Mouse (Mus musculus) gastrocnemius, postnatal 36 days (tissue): Measurements from ENCODE around the gene Tmem163. TPM values are rescaled to one million over a fixed set of nuclear protein-coding genes. Genes with fewer than 3 reads are reported as not detected.

ENCODE experiments used
- DNase-seq, 2 experiments: peaks; one replicate each; pipeline ENCODE4 v3.0.0; 2022
- intact Hi-C: fragments of 180-260 bp; cut with DNase I; formaldehyde crosslinking; loops from one replicate; pipeline ENCODE4 v1.15.1; 2025
- total RNA-seq, 2 experiments: library from RNA; stranded (reverse); gene quantifications; 2 replicates each; pipeline ENCODE4 v1.2.3; 2021

Tmem163 gene
- total RNA-seq, 2 experiments from 2014 or later = not detected

DNA sequence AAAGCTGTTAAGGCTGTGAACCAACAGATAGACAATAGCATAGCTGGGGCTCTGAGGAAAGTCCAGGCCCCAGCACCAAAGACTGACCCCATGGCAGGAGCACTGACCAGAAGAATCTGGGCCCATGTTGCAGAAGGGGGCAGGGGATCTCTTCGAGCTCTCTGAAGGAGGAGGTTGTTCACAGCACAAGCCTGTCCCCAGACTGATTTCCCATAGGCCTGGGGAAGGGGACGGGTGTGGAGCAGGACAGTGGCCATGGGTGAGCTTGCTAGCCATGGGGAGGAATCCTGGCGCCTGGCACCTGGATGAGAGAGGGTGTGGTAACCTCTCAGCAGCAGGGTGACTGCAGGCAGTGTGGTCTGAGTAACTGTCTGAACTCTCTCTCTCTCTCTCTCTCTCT, 103.2 kb downstream of the Tmem163 start:
- intact Hi-C loops = no loop called here
- DNase-seq = no peak

DNA sequence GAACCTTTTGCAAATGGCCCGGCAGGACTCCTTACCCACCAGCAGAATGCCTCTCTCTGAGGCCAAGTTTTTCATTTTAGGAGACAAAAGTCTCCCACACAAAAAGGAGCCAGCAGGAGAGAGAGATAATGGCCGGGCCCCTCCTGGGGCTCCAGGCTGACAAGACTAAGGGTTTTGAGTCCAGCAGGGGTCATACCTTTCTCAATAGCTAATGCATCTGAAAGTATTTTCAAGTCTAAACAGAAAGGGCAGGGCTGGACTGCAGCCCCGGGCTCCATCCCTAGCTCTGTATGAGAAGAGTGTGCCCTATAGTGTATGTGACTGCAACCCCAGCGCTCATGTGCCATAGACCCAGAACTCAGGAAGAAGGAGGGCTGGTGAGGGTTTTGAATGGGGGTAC, 103.7 kb downstream of the Tmem163 start:
- DNase-seq = no peak
- intact Hi-C loops = no loop called here

DNA sequence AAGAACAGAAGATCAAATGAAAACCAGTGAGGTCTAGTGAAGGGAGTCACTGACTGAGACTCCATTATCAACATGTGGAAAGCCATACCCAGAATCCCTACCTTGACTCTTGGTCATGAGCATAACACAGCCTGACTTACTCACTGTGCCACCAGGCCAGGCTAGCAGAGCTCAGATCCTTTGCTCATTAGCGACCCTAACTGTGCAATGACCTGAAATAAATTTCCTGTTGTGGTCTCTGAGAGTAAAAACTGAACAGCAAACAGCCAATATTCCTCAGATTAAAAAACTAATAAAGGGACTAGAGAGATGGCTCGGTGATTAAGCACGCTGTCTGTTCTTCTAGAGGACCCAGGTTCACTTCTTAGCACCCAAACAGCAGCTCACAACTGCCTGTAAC, 106.2 kb downstream of the Tmem163 start:
- DNase-seq = no peak
- intact Hi-C loops = no loop called here

GRCm38 (mm10) chr1:127568641-127569040, 110.7 kb downstream of the Tmem163 start:
- intact Hi-C loops = no loop called here
- no peak for DNase-seq

DNA sequence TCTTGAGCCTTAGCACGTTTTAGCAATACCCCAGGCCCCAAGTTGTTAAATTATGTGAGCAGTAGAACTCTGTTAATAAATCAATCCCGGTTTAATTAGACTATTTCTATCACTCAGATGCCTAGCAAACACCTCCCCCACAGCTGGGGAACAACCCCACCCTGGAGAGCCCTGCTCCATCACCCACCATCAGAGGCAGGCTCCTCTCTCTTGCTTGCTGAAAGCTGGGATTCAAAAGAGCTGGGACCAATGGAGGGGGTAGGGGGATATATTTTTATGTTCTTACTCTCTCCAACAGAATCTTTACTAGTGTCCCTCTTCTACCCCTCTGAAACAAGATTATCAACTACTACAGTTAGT, 122.9 kb downstream of the Tmem163 start:
- no peak for DNase-seq
- intact Hi-C loops = no loop called here

DNA sequence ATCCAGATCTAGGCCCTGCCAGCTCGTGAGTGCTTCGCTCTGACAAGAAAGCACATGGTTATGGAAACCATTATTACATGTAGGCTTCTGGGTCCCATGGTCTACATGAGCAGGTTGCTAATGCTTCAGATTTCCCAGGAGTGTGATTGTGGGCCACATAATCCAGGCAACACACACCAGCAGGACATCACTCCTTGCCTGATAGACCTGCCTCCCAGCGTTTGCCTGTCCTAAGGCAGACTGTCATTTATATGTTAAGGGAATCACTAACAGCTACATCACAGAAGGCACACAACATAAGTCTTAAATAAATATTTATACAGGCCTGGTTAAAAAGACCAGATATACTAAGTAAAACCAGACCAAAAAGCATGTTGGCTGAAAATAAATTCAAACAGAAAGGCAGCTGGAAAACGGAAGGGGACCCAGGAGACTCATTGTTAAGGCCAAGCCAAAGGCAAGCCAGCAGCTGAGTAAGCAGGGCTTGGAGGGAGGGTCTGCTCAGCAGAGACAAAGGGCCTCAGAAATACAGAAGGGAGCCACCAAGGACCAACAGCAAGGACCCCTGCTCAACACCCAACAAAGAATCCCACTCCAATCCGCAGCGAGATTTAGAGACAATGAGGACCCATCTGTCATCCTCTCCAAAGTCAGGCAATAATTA, 123.4 kb downstream of the Tmem163 start:
- intact Hi-C loops = no loop called here
- no peak for DNase-seq

DNA sequence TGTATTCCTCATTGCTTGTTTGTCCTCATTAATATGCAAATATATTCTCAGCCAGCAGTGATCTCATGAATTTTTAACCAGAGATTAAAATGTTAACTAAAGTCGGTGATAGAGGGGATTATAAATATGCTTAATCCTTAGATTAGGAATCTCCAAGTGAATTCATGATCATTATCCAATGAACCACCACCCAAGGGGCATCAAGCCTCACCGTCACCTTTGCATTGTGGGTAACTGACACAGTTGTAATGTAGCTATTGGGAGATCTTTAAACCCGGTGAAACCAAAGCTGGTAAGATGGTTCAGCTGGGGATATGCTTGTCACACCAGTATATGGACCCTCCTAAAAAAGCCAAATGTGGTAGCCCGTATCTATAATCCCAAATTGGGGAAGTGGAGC, 131.3 kb downstream of the Tmem163 start:
- intact Hi-C loops = no loop called here
- no peak for DNase-seq

DNA sequence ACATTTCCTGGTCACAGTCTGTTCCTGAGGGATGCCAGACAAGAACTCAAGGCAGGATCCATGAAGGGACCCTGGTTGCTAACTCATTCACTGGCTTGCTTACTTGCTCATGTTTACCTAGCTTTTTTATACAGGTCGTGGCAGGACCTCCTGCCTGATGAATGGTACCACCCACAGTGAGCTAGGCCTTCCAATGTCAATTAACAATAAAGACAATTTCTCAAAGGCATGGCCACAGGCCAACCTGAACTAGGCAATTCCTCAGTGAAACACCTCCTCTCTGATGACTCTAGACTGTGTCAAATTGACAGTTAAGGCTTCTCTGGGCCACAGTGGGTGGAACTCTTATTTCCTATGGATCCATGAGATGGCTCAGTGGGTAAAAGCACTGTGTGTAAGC, 136.6 kb downstream of the Tmem163 start:
- no peak for DNase-seq
- intact Hi-C loops = no loop called here

DNA sequence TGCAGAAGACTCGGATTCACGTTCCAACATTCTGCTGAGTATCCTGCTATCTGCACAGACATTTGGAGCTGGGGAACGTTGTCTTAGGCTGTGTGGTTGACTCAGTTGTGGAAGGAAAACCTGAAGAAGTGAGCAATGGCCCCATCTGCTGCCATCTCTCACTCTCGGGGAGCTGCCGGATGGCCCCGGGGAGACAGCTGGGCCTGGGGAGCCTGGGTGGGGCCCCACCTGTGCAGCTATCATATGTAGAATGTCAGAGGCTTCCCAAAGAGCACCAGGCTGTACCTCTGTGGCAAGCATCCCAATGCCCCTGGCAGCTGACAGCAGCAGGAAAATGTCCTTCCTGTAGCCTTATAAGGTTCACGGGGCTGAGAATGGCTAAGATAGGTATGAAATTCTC, 137.4 kb downstream of the Tmem163 start:
- intact Hi-C loops = no loop called here
- DNase-seq = no peak

DNA sequence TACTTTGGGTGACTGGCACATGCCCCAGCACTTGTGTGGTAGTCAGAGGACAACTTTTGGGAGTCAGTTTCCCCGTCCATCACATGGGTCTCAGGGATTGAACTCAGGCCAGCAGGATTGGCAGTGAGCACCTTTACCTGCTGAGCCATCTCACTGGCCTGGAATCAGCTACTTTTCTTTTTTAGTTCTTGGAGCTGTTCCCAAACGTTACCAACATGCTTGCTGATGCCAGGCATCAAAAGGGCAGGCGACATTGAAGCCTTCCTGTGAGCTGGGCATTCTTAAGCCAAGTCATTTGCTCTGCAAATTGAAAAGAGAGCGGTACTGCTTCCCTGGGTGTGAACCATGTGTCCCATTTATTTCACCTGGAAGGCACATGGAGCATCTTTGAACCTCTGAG, 137.8 kb downstream of the Tmem163 start:
- DNase-seq = no peak
- intact Hi-C loops = no loop called here

GRCm38 (mm10) chr1:127537204-127538038, 141.9 kb downstream of the Tmem163 start:
- intact Hi-C loops = no loop called here
- no peak for DNase-seq

DNA sequence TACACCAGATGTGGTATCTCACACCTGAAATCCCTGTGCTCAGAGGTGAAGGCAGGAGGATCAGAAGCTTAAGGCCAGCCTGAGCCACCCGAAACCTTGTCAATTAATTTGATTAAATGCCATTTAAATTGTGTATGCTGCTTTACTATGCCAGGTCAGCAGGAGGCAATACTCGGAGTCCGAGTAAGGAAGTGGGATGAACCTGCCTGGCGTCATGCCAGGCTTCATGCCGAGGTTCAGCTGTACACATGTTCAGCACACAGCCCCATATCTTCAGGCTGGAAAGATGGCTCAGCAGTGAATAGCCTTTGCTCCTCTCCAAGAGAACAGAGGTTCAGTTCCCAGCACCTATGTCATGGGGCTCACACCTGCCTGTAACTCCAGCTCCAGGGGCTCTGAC, 142.9 kb downstream of the Tmem163 start:
- no peak for DNase-seq
- intact Hi-C loops = no loop called here

- no peak for DNase-seq
- intact Hi-C loops = no loop called here
Observed at GRCm38 (mm10) chr1:127531723-127532122, 147.6 kb downstream of the Tmem163 start.

GRCm38 (mm10) chr1:127530849-127531580, 148.3 kb downstream of the Tmem163 start:
- no peak for DNase-seq
- intact Hi-C loops = no loop called here

DNA sequence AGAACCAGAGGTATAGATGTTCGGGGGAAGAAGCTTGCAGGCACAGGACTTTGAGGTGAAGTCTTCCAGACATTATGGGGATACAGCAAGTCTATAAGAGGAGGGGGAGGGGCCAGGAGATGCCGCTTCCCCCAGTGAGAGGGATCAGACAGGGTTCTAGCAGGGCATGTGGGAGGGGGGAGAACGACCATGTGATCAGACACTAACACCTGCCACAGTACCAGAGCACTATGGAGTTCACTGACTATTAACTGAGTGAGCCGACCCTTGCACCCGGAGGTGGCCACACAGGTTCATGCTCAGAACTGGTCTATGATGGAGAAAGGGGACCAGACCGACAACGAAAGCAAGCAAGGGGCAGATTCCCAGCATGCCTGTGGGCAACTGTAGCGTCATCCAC, 156.0 kb downstream of the Tmem163 start:
- DNase-seq = no peak
- intact Hi-C loops = no loop called here

DNA sequence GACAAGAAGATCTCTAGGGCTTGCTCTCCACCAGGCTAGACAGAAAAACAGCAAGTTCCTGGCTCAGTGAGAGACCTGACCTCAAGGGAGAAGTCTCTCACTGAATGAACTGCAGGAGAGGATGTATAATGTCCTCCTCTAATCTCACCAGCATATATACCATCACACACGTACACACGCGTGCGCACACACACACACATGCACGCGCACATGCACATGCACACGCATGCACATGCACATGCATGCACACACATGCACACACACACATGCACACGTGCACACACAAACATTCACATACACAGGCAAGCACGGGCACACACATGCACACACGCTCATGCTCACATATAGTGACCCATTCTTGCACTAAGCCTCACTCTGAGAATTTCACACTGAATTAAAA, 164.5 kb downstream of the Tmem163 start:
- no peak for DNase-seq
- intact Hi-C loops = no loop called here

DNA sequence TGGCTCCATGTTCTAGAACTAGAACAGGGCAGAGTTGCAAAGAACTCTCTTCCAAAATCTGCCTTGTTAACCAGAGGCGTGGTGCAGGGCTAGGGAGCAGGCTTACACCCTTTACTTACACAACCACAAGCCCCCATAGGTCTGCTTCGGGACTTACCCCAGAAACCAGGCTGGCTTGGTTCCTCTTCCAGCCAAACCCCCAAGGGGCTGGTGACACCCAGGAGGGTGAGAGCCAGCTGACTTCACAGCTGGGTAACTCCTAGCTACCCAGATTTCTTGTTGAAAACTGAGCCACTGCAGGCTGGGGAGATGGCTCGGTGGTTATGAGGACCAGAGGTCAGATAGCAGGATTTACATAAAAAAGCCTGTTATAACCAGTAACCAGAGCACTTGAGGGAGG, 164.9 kb downstream of the Tmem163 start:
- intact Hi-C loops = no loop called here
- no peak for DNase-seq

- DNase-seq = no peak
- intact Hi-C loops = no loop called here
Observed at GRCm38 (mm10) chr1:127513664-127514063, 165.7 kb downstream of the Tmem163 start.

DNA sequence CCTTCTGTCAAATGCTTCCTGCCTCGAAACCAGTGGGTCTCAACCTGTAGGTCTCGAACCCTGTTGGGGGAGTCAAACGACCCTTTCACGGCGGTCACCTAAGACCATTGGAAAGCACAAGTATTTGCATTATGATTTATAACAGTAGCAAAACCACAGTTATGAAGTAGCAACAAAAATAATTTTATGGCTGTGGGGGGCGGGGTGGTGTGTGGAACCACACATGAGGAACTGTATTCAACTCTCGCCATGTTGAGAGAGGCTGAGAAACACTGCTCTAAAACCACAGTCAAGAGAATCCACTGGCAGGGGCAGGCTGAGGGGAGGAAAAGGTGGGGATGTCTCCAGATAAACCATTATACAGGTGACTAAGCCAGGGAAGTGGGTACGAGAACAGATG, 166.2 kb downstream of the Tmem163 start:
- DNase-seq = no peak
- intact Hi-C loops = no loop called here

DNA sequence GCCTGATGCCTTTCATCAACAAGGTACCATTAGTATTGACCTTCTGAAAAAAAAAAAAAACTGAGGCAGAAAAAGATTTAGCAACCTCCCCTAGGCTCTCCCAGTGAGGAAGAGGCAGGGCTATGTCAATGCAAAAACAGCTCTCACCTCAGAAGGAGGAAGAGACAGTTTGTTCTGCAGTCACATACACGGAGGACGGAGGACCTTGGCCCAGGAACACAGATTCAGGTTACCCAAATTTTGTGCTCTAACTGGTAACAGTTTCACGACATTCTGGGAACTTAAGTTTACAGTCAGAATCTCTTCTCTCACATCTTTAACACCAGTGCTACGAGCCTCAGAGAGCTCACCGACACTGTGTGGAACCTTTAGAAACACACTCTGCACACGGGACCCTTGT, 166.6 kb downstream of the Tmem163 start:
- intact Hi-C loops = no loop called here
- no peak for DNase-seq

GRCm38 (mm10) chr1:127511362-127511761, 168.0 kb downstream of the Tmem163 start:
- intact Hi-C loops = no loop called here
- DNase-seq = no peak

- no peak for DNase-seq
- intact Hi-C loops = no loop called here
Observed at GRCm38 (mm10) chr1:127508921-127509320, 170.4 kb downstream of the Tmem163 start.
